Mouse (Mus musculus): ENCODE data around the gene Fmo5. TPM values are rescaled to one million over a fixed set of nuclear protein-coding genes. Genes with fewer than 3 reads are reported as not detected.

Fmo5 gene
- polyA plus RNA-seq, 1 experiment, result 20.1 TPM

- Histone ChIP-seq H3K4me1 (ENCODE audit: control insufficient read depth, insufficient read depth, low read length) (no peaks in the 10 kb centered on the region), H3K27ac (ENCODE audit: control insufficient read depth, insufficient read depth, low read depth, low read length, poor library complexity) (peak within 1 kb of the TSS; percentile 24), H3K4me3 (replicated peaks; ENCODE audit: control insufficient read depth, low read depth, low read length) (peak within 1 kb of the TSS; percentile 80)
- TF ChIP-seq CTCF (IDR thresholded peaks at IDR 0.05; ENCODE audit: control insufficient read depth, insufficient read depth, low read length) (no peak), POLR2A (IDR thresholded peaks at IDR 0.05; ENCODE audit: borderline replicate concordance, control insufficient read depth, low read depth, low read length) (peak; percentile 26; the same call in 1 of the 2 replicates)
- 2% methylated on average over 51 of the region's 51 CpGs for WGBS
These were observed 29.2 kb downstream of the Fmo5 start, which contains the start of gene Prkab2 for GRCm38 (mm10) chr3:97657655-97658411. TSS of gene Prkab2 (plus strand) at chr3:97658193.

GRCm38 (mm10) chr3:97658426-97659193 is 30.0 kb downstream of the Fmo5 start:
- WGBS, result 1% methylated on average over 50 of the region's 50 CpGs
- peak overlapping the region; percentile 14 for H3K27ac ChIP-seq (ENCODE audit: control insufficient read depth, insufficient read depth, low read depth, low read length, poor library complexity)
- no peak; the same call in 1 of the 2 replicates for TF ChIP-seq POLR2A (IDR thresholded peaks at IDR 0.05; ENCODE audit: borderline replicate concordance, control insufficient read depth, low read depth, low read length)
- TF ChIP-seq CTCF (IDR thresholded peaks at IDR 0.05; ENCODE audit: control insufficient read depth, insufficient read depth, low read length), result no peak
- no peaks in the 10 kb centered on the region for H3K4me1 ChIP-seq (ENCODE audit: control insufficient read depth, insufficient read depth, low read length)
- peak overlapping the region; percentile 80 for H3K4me3 ChIP-seq (replicated peaks; ENCODE audit: control insufficient read depth, low read depth, low read length)

GRCm38 (mm10) chr3:97659746-97660145 is 31.1 kb downstream of the Fmo5 start:
- Histone ChIP-seq H3K4me1 (ENCODE audit: control insufficient read depth, insufficient read depth, low read length) (no peaks in the 10 kb centered on the region), H3K27ac (ENCODE audit: control insufficient read depth, insufficient read depth, low read depth, low read length, poor library complexity) (no peak overlapping the region), H3K4me3 (replicated peaks; ENCODE audit: control insufficient read depth, low read depth, low read length) (no peak overlapping the region)
- TF ChIP-seq CTCF (IDR thresholded peaks at IDR 0.05; ENCODE audit: control insufficient read depth, insufficient read depth, low read length) (no peak), POLR2A (IDR thresholded peaks at IDR 0.05; ENCODE audit: borderline replicate concordance, control insufficient read depth, low read depth, low read length) (no peak)
- 87% methylated on average over 7 of the region's 7 CpGs for WGBS

DNA sequence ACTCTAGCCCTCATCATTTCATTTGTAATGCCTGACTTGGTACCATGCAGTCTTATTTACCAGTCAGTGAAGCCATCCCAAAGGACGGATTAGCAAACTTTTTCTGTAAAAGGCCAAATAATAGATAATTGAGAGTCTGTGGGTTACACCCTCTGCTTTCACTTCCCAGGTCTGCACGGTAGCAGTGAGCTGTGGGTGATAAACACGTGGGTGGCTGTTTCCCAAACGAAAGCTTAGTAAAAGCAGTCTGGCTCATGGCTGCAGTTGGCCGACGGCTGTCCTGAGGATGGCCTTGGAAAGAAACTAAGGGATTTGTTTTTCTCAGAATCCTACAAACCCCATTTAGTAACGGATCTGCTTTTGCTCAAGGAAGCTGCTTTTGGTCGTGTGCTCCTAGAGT is 32.6 kb downstream of the Fmo5 start:
- H3K27ac ChIP-seq (ENCODE audit: control insufficient read depth, insufficient read depth, low read depth, low read length, poor library complexity), result no peak overlapping the region
- H3K4me1 ChIP-seq (ENCODE audit: control insufficient read depth, insufficient read depth, low read length), result peaks cover 1% of the 10 kb centered on the region; the same call in 1 of the 2 replicates
- 62% methylated on average over 8 of the region's 8 CpGs for WGBS
- no peak for TF ChIP-seq CTCF (IDR thresholded peaks at IDR 0.05; ENCODE audit: control insufficient read depth, insufficient read depth, low read length)
- no peak for TF ChIP-seq POLR2A (IDR thresholded peaks at IDR 0.05; ENCODE audit: borderline replicate concordance, control insufficient read depth, low read depth, low read length)
- no peak overlapping the region for H3K4me3 ChIP-seq (replicated peaks; ENCODE audit: control insufficient read depth, low read depth, low read length)

- TF ChIP-seq POLR2A (IDR thresholded peaks at IDR 0.05; ENCODE audit: borderline replicate concordance, control insufficient read depth, low read depth, low read length) (no peak), CTCF (IDR thresholded peaks at IDR 0.05; ENCODE audit: control insufficient read depth, insufficient read depth, low read length) (no peak)
- peaks cover 1% of the 10 kb centered on the region; the same call in 1 of the 2 replicates for H3K4me1 ChIP-seq (ENCODE audit: control insufficient read depth, insufficient read depth, low read length)
- H3K27ac ChIP-seq (ENCODE audit: control insufficient read depth, insufficient read depth, low read depth, low read length, poor library complexity), result no peak overlapping the region; the same call in 1 of the 2 replicates
- 44% methylated on average over 9 of the region's 9 CpGs for WGBS
- H3K4me3 ChIP-seq (replicated peaks; ENCODE audit: control insufficient read depth, low read depth, low read length), result no peak overlapping the region
These were observed 36.9 kb downstream of the Fmo5 start for GRCm38 (mm10) chr3:97665525-97665924.

DNA sequence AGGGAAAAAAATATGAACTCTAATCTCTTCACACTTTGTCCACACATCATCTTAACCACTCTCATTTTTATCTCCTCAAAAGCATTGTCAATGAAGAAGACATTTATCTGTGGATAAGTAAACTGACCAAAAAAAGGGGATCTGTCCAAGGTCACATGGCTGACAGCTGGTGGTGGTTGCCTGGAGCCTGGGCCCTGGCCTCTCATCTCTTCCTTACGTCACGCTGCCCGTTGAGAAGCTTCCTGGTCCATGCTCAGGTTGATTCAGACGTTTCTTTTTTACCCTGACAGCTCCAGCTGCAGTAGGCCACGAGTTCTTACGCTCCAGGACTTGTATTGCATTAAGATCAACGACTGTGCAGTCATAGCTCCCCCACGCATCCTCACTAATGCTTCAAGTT is 37.5 kb downstream of the Fmo5 start:
- no peak overlapping the region for H3K27ac ChIP-seq (ENCODE audit: control insufficient read depth, insufficient read depth, low read depth, low read length, poor library complexity)
- peaks cover 1% of the 10 kb centered on the region; the same call in 1 of the 2 replicates for H3K4me1 ChIP-seq (ENCODE audit: control insufficient read depth, insufficient read depth, low read length)
- no peak overlapping the region for H3K4me3 ChIP-seq (replicated peaks; ENCODE audit: control insufficient read depth, low read depth, low read length)
- 56% methylated on average over 8 of the region's 8 CpGs for WGBS
- TF ChIP-seq POLR2A (IDR thresholded peaks at IDR 0.05; ENCODE audit: borderline replicate concordance, control insufficient read depth, low read depth, low read length), result no peak
- TF ChIP-seq CTCF (IDR thresholded peaks at IDR 0.05; ENCODE audit: control insufficient read depth, insufficient read depth, low read length), result no peak

- 90% methylated on average over 14 of the region's 14 CpGs for WGBS
- Histone ChIP-seq H3K4me3 (replicated peaks; ENCODE audit: control insufficient read depth, low read depth, low read length) (no peak overlapping the region), H3K4me1 (ENCODE audit: control insufficient read depth, insufficient read depth, low read length) (peaks cover 1% of the 10 kb centered on the region; the same call in 1 of the 2 replicates), H3K27ac (ENCODE audit: control insufficient read depth, insufficient read depth, low read depth, low read length, poor library complexity) (no peak overlapping the region)
- TF ChIP-seq POLR2A (IDR thresholded peaks at IDR 0.05; ENCODE audit: borderline replicate concordance, control insufficient read depth, low read depth, low read length), result no peak
- no peak for TF ChIP-seq CTCF (IDR thresholded peaks at IDR 0.05; ENCODE audit: control insufficient read depth, insufficient read depth, low read length)
These were observed 38.6 kb downstream of the Fmo5 start for GRCm38 (mm10) chr3:97667093-97667675.

GRCm38 (mm10) chr3:97674644-97675110 is 46.1 kb downstream of the Fmo5 start, which contains the start of gene Gm17651:
TSS of gene Gm17651 (minus strand) at chr3:97674694.
- 75% methylated on average over 7 of the region's 7 CpGs for WGBS
- Histone ChIP-seq H3K27ac (ENCODE audit: control insufficient read depth, insufficient read depth, low read depth, low read length, poor library complexity) (no peak within 1 kb of the TSS), H3K4me3 (replicated peaks; ENCODE audit: control insufficient read depth, low read depth, low read length) (no peak within 1 kb of the TSS), H3K4me1 (ENCODE audit: control insufficient read depth, insufficient read depth, low read length) (no peaks in the 10 kb centered on the region)
- TF ChIP-seq CTCF (IDR thresholded peaks at IDR 0.05; ENCODE audit: control insufficient read depth, insufficient read depth, low read length), result no peak

Data from bone marrow, adult 2 months (tissue).